Mouse (Mus musculus) heart, postnatal 0 days (tissue): ENCODE measurements at regions not wholly inside any gene's neighbourhood (a gene's known extent, or its start where the extent isn't known, plus 50 kb on each side); places are given as distances from the start of the nearest gene placed in this dataset.

Experiments used
- ATAC-seq: fragments of 200-750 bp; cut with Nextera tagmentation; 2 replicates; pipeline ENCODE4 v1.8.0; 2017; ENCODE audit warnings: low read depth, moderate number of reproducible peaks, moderate library complexity; ENCODE audit not compliant: insufficient read depth
- DNase-seq: peaks from one replicate; pipeline ENCODE4 v3.0.0-alpha.2; 2016; ENCODE audit warnings: low spot score
- H3K27ac ChIP-seq: fragments of 300-500 bp; sonication (generic); 2 replicates; pipeline ENCODE4 v1.5.1; 2014; ENCODE audit warnings: low read depth, mild to moderate bottlenecking
- H3K27me3 ChIP-seq: fragments of 300-500 bp; sonication (generic); 2 replicates; pipeline ENCODE4 v1.6.1; 2014; ENCODE audit warnings: low read length, mixed read lengths; ENCODE audit not compliant: control insufficient read depth, insufficient read depth
- H3K36me3 ChIP-seq: fragments of 300-500 bp; sonication (generic); replicated peaks from 2 replicates; pipeline ENCODE4 v1.6.1; 2014; ENCODE audit warnings: low read length, mixed read lengths; ENCODE audit not compliant: control insufficient read depth, insufficient read depth
- H3K4me1 ChIP-seq: fragments of 300-500 bp; sonication (generic); 2 replicates; pipeline ENCODE4 v1.6.1; 2014; ENCODE audit warnings: antibody characterized with exemption; ENCODE audit not compliant: control insufficient read depth, insufficient read depth
- H3K4me2 ChIP-seq: fragments of 300-500 bp; sonication (generic); 2 replicates; pipeline ENCODE4 v1.6.1; 2014; ENCODE audit warnings: low read depth, mild to moderate bottlenecking, low read length, moderate library complexity
- H3K4me3 ChIP-seq: fragments of 300-500 bp; sonication (generic); 2 replicates; pipeline ENCODE4 v1.5.1; 2014; ENCODE audit warnings: low read depth, low read length
- H3K9ac ChIP-seq: fragments of 300-500 bp; sonication (generic); replicated peaks from 2 replicates; pipeline ENCODE4 v1.6.1; 2014; ENCODE audit warnings: low read depth, low read length, mixed read lengths
- H3K9me3 ChIP-seq: fragments of 300-500 bp; sonication (generic); replicated peaks from 2 replicates; pipeline ENCODE4 v1.6.1; 2016; ENCODE audit warnings: low read length; ENCODE audit not compliant: control insufficient read depth
- CTCF ChIP-seq: IDR thresholded peaks from 2 replicates; pipeline ENCODE4 v1.5.1; 2016; ENCODE audit warnings: antibody characterized with exemption, control low read depth, low read depth
- EP300 ChIP-seq: IDR thresholded peaks from 2 replicates; pipeline ENCODE4 v1.6.1; 2016; ENCODE audit warnings: antibody characterized with exemption, low read depth
- WGBS: fragments of 180-500 bp; shearing (Covaris S2); extraction: QIAGEN DNeasy Blood & Tissue Kit; methylation state at CpG from one replicate; pipeline ENCODE4 v1.1.7; 2014; 5-methylcytosine and 5-hydroxymethylcytosine counted together

DNA sequence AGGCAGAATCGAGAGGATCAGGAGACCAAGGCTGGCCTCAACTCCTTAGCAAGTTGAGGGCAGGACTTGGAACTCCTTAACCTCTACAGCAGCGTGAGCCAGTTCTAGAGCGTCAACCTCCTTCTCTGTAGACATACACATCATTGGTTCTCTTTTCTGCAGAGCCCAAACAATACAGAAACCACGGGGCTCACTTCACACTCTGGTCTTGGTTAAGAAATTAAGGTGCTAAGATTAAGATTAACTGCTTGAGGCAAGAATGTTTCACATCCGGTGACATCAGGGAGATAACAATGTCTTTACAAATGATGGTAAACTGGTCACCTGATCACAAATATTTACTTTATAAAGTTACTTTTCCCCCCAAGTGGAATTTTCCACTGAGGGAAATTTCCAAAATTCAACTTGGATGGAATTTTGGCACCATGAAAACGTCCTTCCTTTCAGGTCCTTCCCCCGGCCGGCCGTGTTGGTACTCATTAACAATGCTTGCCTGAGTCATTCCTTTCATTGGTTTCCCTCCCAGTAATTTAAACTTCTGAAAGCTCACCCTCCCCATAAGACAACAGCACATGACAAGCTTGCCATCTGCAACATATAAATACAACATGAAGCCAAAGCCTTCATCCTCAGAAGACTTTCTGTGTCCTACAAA lies 77.3 kb upstream of the Kdm7a start:
- 63% methylated on average over 9 of the region's 9 CpGs for WGBS
- no peak for DNase-seq
- Histone ChIP-seq H3K9me3 (no peaks in the 10 kb centered on the region), H3K4me2 (no peak overlapping the region), H3K9ac (no peak overlapping the region), H3K4me3 (no peak overlapping the region), H3K27me3 (no peaks in the 10 kb centered on the region), H3K36me3 (no peaks in the 10 kb centered on the region), H3K27ac (no peak overlapping the region), H3K4me1 (no peaks in the 10 kb centered on the region)
- no peak for ATAC-seq
- no peak for TF ChIP-seq CTCF
- TF ChIP-seq EP300, result no peak

DNA sequence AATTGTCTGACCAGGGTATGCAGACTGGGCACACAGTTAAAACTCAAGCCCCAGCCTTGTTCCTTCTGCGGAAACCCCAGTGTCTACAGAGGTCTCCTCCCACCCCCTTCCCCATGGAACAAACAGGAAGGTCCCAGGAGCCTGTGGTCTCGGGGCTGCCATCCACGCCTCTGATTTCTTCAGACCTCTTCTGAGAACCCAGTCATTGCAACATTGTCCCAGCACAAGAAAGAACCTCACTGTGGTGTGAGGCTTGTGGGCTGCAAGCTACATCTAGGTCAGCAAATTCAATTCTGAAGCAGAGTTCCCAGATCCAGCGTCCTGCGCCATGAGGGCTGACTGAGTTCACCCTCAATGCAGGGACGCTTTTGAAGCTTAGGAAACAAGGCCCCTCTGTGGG lies 71.7 kb upstream of the Kdm7a start:
- H3K27me3 ChIP-seq, result no peaks in the 10 kb centered on the region
- H3K4me1 ChIP-seq, result no peaks in the 10 kb centered on the region
- H3K4me2 ChIP-seq, result no peak overlapping the region
- 79% methylated on average over 6 of the region's 6 CpGs for WGBS
- no peaks in the 10 kb centered on the region for H3K36me3 ChIP-seq
- H3K4me3 ChIP-seq, result no peak overlapping the region
- ATAC-seq (no peak), DNase-seq (no peak)
- H3K27ac ChIP-seq, result no peak overlapping the region
- TF ChIP-seq EP300 (no peak), CTCF (no peak)
- no peaks in the 10 kb centered on the region for H3K9me3 ChIP-seq
- H3K9ac ChIP-seq, result no peak overlapping the region

DNA sequence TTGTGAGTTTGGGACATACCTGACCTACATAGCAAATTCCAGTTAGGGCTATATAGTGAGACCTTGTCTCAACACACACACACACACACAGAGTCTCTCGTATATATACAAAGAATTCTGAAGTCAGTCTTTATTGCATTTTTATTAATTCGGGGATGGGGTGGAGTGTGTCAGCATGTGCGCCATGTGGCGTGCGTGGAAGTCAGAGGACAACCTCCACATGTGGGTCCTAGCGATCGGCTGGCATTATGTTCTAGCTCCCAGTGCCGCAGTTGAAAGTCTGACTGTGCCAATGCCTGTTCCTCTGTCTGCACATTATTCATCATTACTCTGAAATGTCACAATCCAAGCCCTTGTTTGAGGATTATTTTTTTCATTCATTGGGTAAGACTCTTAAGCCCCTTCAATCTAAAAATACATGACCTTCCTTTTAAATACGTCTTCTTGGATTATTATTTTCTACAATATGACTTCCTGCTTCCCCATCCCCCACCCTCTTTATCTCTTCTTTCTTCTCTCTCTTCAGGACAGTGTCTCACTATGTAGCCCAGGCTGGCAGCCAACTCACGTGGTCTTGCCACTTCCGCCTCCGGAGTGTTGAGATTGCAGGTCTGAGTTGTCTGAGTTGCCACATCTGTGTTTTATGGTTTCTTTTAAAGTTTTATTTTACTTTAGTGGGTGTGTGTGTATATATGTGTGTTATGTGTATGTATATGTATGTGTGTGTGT lies 68.3 kb upstream of the Kdm7a start:
- H3K27me3 ChIP-seq, result no peaks in the 10 kb centered on the region
- 70% methylated on average over 12 of the region's 12 CpGs for WGBS
- no peaks in the 10 kb centered on the region for H3K36me3 ChIP-seq
- no peak overlapping the region for H3K27ac ChIP-seq
- H3K4me3 ChIP-seq, result no peak overlapping the region
- ATAC-seq (no peak), DNase-seq (no peak)
- no peaks in the 10 kb centered on the region for H3K4me1 ChIP-seq
- H3K4me2 ChIP-seq, result no peak overlapping the region
- H3K9me3 ChIP-seq, result no peaks in the 10 kb centered on the region
- TF ChIP-seq CTCF (no peak), EP300 (no peak)
- no peak overlapping the region for H3K9ac ChIP-seq

DNA sequence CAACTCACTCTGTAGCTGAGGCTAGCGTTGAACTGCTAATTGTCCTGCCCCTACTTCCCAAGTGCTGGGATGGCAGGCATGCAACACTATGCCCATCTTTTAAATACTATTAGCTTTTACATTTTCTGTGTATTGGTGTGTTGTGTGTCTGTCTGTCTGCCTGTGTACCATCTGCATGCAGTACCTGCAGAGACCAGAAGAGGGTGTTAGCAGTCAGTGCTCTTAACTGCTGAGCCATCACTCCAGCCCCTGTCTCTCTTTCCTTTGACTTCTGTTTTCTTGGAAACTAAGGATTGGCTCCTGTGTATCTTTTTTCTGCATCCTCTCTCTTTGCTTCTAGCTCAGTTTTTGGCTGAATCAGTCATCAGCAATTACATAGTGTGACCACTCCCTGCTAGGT lies 66.8 kb upstream of the Kdm7a start:
- DNase-seq, result no peak
- 0 out of 2 replicates have a peak, but pooled peaks have one; percentile 6 for TF ChIP-seq CTCF
- no peak for TF ChIP-seq EP300
- H3K27ac ChIP-seq, result no peak overlapping the region
- 93% methylated on average over 1 of the region's 1 CpGs for WGBS
- no peaks in the 10 kb centered on the region for H3K36me3 ChIP-seq
- no peak overlapping the region for H3K4me2 ChIP-seq
- H3K4me3 ChIP-seq, result no peak overlapping the region
- H3K4me1 ChIP-seq, result no peaks in the 10 kb centered on the region
- H3K9me3 ChIP-seq, result no peaks in the 10 kb centered on the region
- ATAC-seq, result no peak
- no peak overlapping the region for H3K9ac ChIP-seq
- H3K27me3 ChIP-seq, result no peaks in the 10 kb centered on the region

DNA sequence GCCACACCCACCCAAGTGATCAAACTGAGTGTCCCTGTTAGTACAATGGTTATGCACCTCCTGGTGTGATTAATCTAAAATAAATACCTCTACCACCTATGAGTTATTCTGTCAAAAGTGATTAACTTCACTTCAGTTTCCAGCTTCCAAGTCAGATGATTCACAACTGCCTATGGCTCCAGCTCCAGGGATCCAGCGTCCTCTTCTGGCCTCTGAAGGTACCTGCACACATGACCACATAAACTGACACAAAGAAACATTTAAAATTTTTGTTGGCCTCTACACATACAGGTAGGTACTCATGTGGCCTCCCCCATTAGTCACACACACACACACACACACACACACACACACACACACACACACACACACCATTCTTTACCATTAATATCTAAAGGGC lies 63.9 kb upstream of the Kdm7a start:
- Histone ChIP-seq H3K4me3 (no peak overlapping the region), H3K27me3 (no peaks in the 10 kb centered on the region), H3K4me1 (no peaks in the 10 kb centered on the region), H3K9me3 (no peaks in the 10 kb centered on the region), H3K4me2 (no peak overlapping the region), H3K9ac (no peak overlapping the region), H3K36me3 (no peaks in the 10 kb centered on the region), H3K27ac (no peak overlapping the region)
- no peak for DNase-seq
- no peak for TF ChIP-seq CTCF
- TF ChIP-seq EP300, result no peak
- ATAC-seq, result no peak
- 79% methylated on average over 1 of the region's 1 CpGs for WGBS
